Mouse (Mus musculus): Measurements from ENCODE around the gene Lyzl4.

Gene Lyzl4

GRCm38 (mm10) chr9:121642001-121642400 is at the start of gene Lyzl4:
Gene Lyzl4 (minus strand): TSS chr9:121642096.
- DNase-seq (ENCODE audit: low read depth, low spot score): peak; percentile 34

- DNase-seq (ENCODE audit: low read depth, low spot score): no peak
Observed at GRCm38 (mm10) chr9:121690734-121691133, 48.8 kb upstream of the Lyzl4 start.

- DNase-seq (ENCODE audit: low read depth, low spot score): no peak
Observed at GRCm38 (mm10) chr9:121690200-121690651, 48.3 kb upstream of the Lyzl4 start.

- DNase-seq (ENCODE audit: low read depth, low spot score): no peak
Observed at GRCm38 (mm10) chr9:121684702-121685101, 42.8 kb upstream of the Lyzl4 start.

- DNase-seq (ENCODE audit: low read depth, low spot score): no peak
Observed at GRCm38 (mm10) chr9:121682037-121682680, 40.3 kb upstream of the Lyzl4 start.

- no peak for DNase-seq (ENCODE audit: low read depth, low spot score)
Observed at GRCm38 (mm10) chr9:121681191-121681590, 39.3 kb upstream of the Lyzl4 start.

- DNase-seq (ENCODE audit: low read depth, low spot score): peak; percentile 84
Observed at GRCm38 (mm10) chr9:121679549-121679948, 37.7 kb upstream of the Lyzl4 start.

GRCm38 (mm10) chr9:121677476-121677875 is 35.6 kb upstream of the Lyzl4 start:
- no peak for DNase-seq (ENCODE audit: low read depth, low spot score)

- DNase-seq (ENCODE audit: low read depth, low spot score): no peak
Observed at GRCm38 (mm10) chr9:121677069-121677468, 35.2 kb upstream of the Lyzl4 start.

GRCm38 (mm10) chr9:121675556-121675955 is 33.7 kb upstream of the Lyzl4 start:
- DNase-seq (ENCODE audit: low read depth, low spot score): no peak

- DNase-seq (ENCODE audit: low read depth, low spot score): no peak
Observed at GRCm38 (mm10) chr9:121675011-121675410, 33.1 kb upstream of the Lyzl4 start.

- peak; percentile 32 for DNase-seq (ENCODE audit: low read depth, low spot score)
Observed at GRCm38 (mm10) chr9:121673716-121674115, 31.8 kb upstream of the Lyzl4 start.

GRCm38 (mm10) chr9:121672311-121672710 is 30.4 kb upstream of the Lyzl4 start:
- DNase-seq (ENCODE audit: low read depth, low spot score): peak; percentile 98

- DNase-seq (ENCODE audit: low read depth, low spot score): peak; percentile 72
Observed at GRCm38 (mm10) chr9:121671300-121671699, 29.4 kb upstream of the Lyzl4 start.

- DNase-seq (ENCODE audit: low read depth, low spot score): peak; percentile 45
Observed at GRCm38 (mm10) chr9:121669348-121669791, 27.5 kb upstream of the Lyzl4 start.

- no peak for DNase-seq (ENCODE audit: low read depth, low spot score)
Observed at GRCm38 (mm10) chr9:121667822-121668221, 25.9 kb upstream of the Lyzl4 start.

GRCm38 (mm10) chr9:121666957-121667630 is 25.2 kb upstream of the Lyzl4 start:
- no peak for DNase-seq (ENCODE audit: low read depth, low spot score)

- DNase-seq (ENCODE audit: low read depth, low spot score): no peak
Observed at GRCm38 (mm10) chr9:121664104-121664503, 22.2 kb upstream of the Lyzl4 start.

GRCm38 (mm10) chr9:121663467-121663866 is 21.6 kb upstream of the Lyzl4 start:
- no peak for DNase-seq (ENCODE audit: low read depth, low spot score)

- no peak for DNase-seq (ENCODE audit: low read depth, low spot score)
Observed at GRCm38 (mm10) chr9:121659791-121660190, 17.9 kb upstream of the Lyzl4 start.

GRCm38 (mm10) chr9:121658248-121658647 is 16.4 kb upstream of the Lyzl4 start:
- DNase-seq (ENCODE audit: low read depth, low spot score): no peak

- DNase-seq (ENCODE audit: low read depth, low spot score): no peak
Observed at GRCm38 (mm10) chr9:121657143-121657542, 15.2 kb upstream of the Lyzl4 start.

GRCm38 (mm10) chr9:121656322-121656721 is 14.4 kb upstream of the Lyzl4 start:
- no peak for DNase-seq (ENCODE audit: low read depth, low spot score)
